Mouse (Mus musculus) gastrocnemius, adult 8-10 months (tissue): ENCODE results near the gene Prdx1. TPM values are rescaled to one million over a fixed set of nuclear protein-coding genes. Genes with fewer than 3 reads are reported as not detected.
A peak's percentile ranks its signal among the peaks of the same experiment; 100 is the strongest.
"Not testable (repeated sequence)": the region's sequence is repeated elsewhere in the genome, so short reads cannot be mapped to it uniquely, and the experiment has no call there.

ENCODE experiments used
- DNase-seq, 2 experiments: peaks; one replicate each; pipeline ENCODE4 v3.0.0; 2022; ENCODE audit warnings: low spot score in 2 of 2
- total RNA-seq, 4 experiments: library from RNA; stranded (reverse); gene quantifications; 2 replicates each; pipeline ENCODE4 v1.2.4; 2022

Prdx1 gene
- total RNA-seq, result 100 to 1,000 TPM; 247 to 330 (median 264) TPM

GRCm38 (mm10) chr4:116685402-116686061, at the start of gene Prdx1:
Gene Prdx1 (plus strand): TSS chr4:116685544.
- peak; percentile 90 to 92 for DNase-seq

GRCm38 (mm10) chr4:116638821-116639220, 46.5 kb upstream of the Prdx1 start:
- DNase-seq, result no peak

DNA sequence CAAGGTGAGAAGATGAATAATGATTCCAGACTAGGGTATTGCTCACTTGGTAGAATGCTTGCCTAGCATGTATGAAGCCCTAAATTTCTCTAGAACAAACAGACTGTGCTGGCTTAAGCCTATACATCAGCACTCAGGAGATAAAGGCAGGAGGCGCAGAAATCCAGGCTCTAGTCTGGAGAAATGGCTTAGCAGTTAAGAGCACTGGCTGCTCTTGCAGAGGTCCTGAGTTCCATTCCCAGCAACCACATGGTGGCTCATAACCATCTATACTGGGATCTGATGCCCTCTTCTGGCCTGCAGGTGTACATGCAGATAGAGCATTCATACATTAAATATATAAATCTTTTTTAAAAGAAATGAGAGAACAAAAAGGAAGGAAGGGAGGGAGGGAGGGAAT, 43.3 kb upstream of the Prdx1 start:
- no peak for DNase-seq

DNA sequence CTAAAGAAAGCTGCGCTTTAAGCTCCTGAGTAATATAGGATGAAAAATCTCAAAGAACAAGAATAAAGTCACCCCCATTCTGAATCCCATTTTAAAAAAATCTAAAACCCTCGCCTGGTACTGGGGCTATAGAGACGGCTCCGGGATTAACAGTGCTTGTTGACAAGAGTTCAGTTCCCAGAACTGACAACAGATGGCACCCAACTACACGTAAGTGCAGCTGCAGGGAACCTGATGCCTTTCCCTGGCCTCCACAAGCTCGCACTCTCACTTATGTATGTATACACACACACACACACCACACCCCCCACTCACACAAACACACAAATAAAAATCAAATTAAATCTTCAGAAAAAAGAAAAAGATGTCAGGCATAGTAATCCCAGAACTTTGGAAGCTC, 41.0 kb upstream of the Prdx1 start:
- no peak for DNase-seq

DNA sequence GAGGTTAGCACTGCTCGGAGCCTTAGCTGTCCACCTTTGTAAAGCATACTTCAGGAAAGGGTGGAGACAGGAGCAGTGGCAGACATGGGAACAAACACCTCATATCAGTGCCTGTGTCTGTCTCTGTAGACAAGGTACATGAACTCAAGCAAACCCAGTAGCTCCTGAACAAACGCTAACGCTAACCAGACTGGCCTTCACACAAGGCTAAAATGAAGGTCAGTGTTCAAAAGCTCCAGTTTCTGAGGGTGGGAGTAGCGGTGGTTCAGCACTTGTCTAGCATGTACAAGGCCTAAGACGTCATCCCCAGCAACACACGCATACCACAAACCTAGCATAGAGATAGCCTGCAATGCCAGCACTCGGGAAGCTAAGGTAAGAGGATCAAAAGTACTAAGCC, 39.7 kb upstream of the Prdx1 start:
- DNase-seq, result no peak

- no peak for DNase-seq
Measured at GRCm38 (mm10) chr4:116649411-116649810, 35.9 kb upstream of the Prdx1 start.

GRCm38 (mm10) chr4:116650365-116650764, 35.0 kb upstream of the Prdx1 start:
- DNase-seq, result no peak

- peak; percentile 88 to 90 for DNase-seq
Measured at GRCm38 (mm10) chr4:116650924-116651796, 34.2 kb upstream of the Prdx1 start, which contains the start of gene Akr1a1. Gene Akr1a1 (minus strand): TSS chr4:116651680.

GRCm38 (mm10) chr4:116651797-116652135, 33.6 kb upstream of the Prdx1 start:
- DNase-seq, result no peak

DNA sequence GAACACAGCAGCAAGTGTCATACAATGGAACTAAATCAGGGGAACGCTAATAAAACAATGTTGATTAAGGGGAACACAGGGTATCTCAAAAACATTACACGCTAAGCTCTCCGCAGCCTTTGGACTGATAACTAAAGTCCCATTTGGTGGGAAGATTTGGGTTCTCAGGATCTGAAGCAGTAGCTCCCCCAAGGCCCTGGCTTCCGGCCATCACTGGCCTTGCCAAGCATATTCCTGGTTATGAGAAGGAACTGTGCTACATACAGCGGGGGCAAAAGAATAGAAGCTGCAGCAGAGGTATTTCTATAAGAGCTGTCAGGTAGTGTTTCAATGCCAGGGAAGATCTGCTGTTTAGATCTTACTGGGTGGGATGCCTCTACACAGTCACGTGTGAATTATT, 32.1 kb upstream of the Prdx1 start:
- DNase-seq, result no peak

DNA sequence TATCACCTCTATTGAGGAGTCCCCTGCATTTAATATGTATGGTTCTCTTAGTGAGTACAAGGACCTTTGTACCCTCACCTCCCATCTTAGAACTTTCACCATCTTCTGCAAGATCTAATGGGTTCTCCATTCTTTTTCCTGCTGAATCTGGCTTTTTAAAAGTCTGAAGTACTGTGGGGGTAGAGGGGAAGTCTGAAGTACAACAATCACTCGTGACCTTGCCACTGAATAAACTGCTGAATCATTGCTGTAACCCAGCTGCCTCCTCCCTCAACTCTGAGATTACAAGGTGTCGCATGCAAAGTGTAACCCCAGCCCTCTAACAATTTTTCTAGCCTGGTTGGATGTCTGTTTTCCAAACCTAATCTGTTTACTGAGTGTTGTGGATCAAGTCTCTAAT, 30.2 kb upstream of the Prdx1 start:
- DNase-seq, result no peak

- DNase-seq, result no peak
Measured at GRCm38 (mm10) chr4:116655658-116656057, 29.7 kb upstream of the Prdx1 start.

- no peak for DNase-seq
Measured at GRCm38 (mm10) chr4:116657971-116658370, 27.4 kb upstream of the Prdx1 start.

- DNase-seq, result no peak
Measured at GRCm38 (mm10) chr4:116659474-116659873, 25.9 kb upstream of the Prdx1 start.

GRCm38 (mm10) chr4:116659916-116660315, 25.4 kb upstream of the Prdx1 start:
- not testable (repeated sequence) for DNase-seq

DNA sequence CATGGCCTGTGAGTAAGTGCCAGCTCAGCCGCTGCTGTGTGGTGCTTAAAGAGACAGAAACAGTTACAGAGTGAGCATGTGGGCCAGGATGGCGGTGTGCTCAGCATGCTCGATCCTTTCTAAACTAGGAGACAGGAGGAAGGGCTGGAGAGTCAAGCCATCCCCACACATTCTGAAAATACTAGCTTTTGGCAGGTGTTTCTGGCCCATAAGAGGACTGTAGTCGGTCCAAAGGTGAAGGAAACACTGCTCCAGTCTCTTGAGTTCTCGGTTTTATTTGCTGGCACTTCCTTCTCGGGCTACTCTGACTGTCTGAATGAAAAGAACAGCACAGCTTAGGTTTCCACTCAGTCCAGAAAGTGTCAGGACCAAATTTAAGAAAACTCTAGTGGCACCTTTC, 24.5 kb upstream of the Prdx1 start:
- DNase-seq, result no peak

DNA sequence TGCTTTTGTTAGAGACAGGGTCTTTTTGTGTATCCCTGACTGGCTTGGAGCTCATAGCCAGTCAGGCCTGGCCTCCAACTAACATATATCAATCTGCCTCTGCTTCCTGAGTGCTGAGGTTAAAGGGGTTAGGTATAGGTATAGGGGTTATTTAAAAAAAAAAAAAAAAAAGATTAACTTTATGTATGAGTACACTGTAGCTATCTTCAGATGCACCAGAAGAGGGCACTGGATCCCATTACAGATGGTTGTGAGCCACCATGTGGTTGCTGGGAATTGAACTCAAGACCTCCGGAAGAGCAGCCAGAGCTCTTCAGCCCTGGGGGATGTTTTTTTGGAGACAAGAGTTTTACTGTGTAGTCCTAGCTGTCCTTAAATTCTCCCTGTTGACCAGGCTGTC, 23.3 kb upstream of the Prdx1 start:
- DNase-seq, result no peak

DNA sequence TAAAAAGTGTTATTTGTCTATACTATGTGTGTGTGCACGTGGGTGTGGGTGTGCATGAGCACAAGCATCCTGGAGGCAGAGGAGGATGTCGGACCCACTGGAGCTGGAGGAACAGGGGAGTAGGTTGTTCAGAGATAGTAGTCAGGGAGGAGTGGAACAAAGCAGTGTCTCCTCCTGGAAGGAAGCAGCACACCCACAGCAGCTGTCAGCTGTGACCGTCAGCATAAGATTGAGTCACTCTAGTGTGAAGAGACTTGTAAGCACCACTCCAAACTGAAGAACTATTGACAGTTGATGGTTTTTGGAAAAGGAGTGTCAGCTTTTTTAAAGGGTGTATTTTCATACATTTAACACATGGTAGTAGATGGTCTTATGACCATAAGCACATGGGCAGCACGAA, 18.7 kb upstream of the Prdx1 start:
- DNase-seq, result no peak

DNA sequence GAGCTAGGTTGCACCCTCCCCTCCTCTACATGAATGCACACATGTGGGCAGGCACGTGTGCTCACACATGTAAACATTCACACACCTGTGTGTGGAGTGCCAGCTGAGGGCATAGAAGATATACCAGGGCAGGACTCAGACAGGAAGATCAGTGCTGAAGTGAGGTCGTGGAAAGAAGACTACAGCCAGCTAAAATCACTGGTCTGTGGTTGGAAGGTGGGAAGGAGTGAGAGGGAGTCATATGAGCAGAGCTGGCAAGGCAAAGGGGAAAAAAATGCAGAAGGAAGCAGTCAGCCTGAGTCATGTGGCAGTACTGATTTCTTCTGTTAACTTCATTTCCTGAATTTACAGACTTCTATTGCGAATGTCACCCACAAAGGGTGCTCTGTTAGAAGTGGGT, 17.2 kb upstream of the Prdx1 start:
- no peak for DNase-seq

DNA sequence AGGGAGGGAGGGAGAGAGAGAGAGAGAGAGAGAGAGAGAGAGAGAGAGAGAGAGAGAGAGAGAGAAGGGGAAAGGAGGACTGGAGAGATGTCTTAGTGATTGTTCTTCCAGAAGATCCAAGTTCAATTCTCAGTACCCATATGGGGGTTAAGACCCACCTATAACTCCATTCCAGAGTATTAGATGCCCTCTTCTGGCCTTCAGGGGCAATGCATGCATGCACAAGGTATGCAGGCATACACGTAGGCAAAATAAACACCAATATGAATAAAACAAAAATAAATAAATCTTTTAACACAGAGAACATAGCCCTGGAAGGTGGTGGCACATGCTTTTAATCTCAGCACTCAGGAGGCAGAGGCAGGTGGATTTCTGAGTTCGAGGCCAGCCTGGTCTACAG, 16.1 kb upstream of the Prdx1 start:
- DNase-seq, result no peak

- DNase-seq, result no peak
Measured at GRCm38 (mm10) chr4:116672785-116673184, 12.6 kb upstream of the Prdx1 start.

DNA sequence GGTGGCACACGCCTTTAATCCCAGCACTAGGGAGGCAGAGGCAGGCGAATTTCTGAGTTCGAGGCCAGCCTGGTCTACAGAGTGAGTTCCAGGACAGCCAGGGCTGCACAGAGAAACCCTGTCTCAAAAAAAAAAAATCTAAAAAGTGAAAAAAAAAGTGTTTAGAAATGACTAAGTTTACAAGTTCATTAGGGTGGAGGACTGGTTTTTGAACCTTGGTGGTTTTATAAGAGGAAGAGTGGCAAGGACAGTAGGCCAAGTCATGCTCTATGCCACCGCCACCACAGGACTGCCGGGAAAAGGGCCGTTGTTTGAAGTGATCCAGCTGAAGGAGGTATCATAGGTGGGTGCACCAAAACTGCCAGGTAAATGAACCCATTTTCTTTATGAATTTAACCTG, 10.6 kb upstream of the Prdx1 start:
- DNase-seq, result not testable (repeated sequence)

DNA sequence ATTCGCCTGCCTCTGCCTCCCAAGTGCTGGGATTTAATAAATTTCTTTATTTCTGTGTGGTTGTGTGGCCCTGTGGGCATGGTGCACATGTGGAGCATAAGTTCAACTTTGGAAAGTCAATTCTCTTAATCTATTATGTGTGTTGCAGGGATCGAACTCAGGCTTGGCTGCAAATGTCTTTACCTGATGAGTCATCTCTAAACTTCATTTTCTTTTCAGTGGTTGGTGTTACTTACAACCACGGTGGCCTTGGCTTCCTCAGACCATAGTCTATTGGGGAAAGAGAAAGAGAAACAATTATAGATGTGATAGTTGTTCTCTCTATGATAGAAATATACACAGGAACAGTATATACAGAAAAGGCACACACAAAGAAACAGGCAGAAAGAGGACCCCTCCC, 9.3 kb upstream of the Prdx1 start:
- DNase-seq, result no peak
